Mouse (Mus musculus): ENCODE measurements around the gene Taf6l.

DNA sequence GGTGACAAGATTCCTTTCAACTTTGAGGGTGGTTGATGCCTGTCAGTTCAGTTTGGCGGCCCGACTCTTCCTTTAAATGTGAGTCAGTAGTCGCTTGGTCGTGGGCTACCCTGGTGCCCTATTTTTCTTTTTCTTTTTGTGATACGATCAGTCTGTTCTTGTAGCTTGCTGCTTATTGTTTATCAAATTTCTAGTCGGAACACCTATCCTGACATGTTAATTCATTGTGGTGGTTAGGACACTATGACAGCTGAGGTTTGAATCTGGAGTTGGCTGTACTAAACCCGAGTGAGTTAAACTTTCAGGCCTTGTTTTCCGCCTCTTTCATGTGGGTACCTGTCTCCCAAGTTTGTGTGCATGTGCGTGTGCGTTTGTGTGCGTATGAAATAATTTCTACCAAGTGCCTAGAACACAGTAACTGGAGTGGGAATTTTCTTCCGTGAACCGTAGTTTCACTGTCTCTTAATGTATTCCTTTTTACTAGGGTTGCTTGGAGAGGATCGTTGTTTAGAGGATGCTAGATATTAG is 28.7 kb downstream of the Taf6l start:
- TF ChIP-seq CTCF (IDR thresholded peaks at IDR 0.05; ENCODE audit: borderline replicate concordance, extremely low read depth, insufficient read depth, insufficient read length): no peak
- no peak for TF ChIP-seq POLR2A (IDR thresholded peaks at IDR 0.05; ENCODE audit: borderline replicate concordance, extremely low read depth, insufficient read depth, insufficient read length, poor library complexity, severe bottlenecking)

Data from brain, embryonic 14.5 days (tissue).